Mouse (Mus musculus): ENCODE results near the gene Dnajb1. TPM values are rescaled to one million over a fixed set of nuclear protein-coding genes. Genes with fewer than 3 reads are reported as not detected.
"Not testable (repeated sequence)": the region's sequence is repeated elsewhere in the genome, so short reads cannot be mapped to it uniquely, and the experiment has no call there.

Dnajb1 gene
- polyA plus RNA-seq, 1 experiment from 2014 or later: 26.1 TPM

DNA sequence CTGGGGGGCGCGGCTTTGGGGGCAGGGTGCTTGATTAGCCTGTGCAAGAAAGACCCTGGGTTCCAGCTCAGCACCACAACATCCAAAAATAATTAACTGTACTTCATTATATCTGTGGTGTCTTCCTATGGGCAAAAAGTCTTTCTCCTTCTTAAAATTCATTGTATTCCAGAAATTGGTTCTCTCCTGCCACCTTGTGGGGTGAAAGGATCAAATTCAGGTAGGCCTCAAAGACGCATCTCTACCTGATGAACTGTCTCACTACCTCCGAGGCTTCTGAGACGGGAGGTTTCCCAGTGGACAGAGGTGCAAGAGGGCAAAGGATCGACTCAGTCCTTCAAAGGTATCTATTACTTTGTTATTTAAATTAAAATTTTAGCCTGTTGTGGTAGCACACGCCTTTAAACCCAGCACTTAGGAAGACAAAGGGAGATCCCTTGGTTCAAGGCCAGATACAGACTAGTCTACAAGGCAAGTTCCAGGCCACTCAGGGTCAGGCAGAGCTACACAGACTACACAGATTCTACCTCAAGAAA is 17.4 kb upstream of the Dnajb1 start:
- no peaks in the 10 kb centered on the region for H3K27me3 ChIP-seq (replicated peaks; ENCODE audit: control insufficient read depth, insufficient read depth, low read length)
- no peaks in the 10 kb centered on the region for H3K9me3 ChIP-seq (ENCODE audit: control insufficient read depth)
- peaks cover 7% of the 10 kb centered on the region; the same call in 1 of the 2 replicates for H3K36me3 ChIP-seq (ENCODE audit: control insufficient read depth, insufficient read depth)
- peak; percentile 54 for TF ChIP-seq CTCF (IDR thresholded peaks at IDR 0.05; ENCODE audit: low read depth)
- no peak for ATAC-seq
- no peak overlapping the region for H3K4me2 ChIP-seq (replicated peaks; ENCODE audit: low read depth)
- H3K9ac ChIP-seq (ENCODE audit: low read depth, low read length): no peak overlapping the region
- no peak overlapping the region for H3K4me3 ChIP-seq (ENCODE audit: low read depth, low read length)
- no peak overlapping the region for H3K27ac ChIP-seq (ENCODE audit: low read depth, low read length)
- WGBS: 76% methylated on average over 7 of the region's 7 CpGs
- 0 out of 2 replicates have a peak, but pooled peaks cover 5% of the 10 kb centered on the region for H3K4me1 ChIP-seq (replicated peaks; ENCODE audit: control insufficient read depth, insufficient read depth, low read length)

DNA sequence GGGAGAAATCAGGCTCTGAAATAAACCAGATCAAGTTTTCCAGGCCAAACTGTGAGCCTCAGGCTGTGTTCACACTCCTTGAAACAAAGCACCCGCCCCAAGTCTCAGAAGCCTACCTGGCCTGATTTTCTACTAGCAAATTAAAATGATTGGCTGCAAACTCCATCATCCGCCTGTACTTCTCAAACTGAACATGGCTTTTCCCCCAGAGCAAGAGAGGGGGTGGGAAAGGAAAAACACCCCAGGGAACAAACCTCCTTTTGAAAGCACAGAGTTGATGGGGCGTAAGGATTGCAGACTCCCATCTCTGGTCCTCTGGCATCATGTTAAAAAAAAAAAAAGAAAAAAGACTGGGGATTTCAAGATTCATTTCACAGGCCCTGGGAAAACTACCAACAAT is 15.3 kb upstream of the Dnajb1 start:
- no peak for ATAC-seq
- Histone ChIP-seq H3K27ac (ENCODE audit: low read depth, low read length) (no peak overlapping the region), H3K4me2 (replicated peaks; ENCODE audit: low read depth) (peak overlapping the region; percentile 84), H3K36me3 (ENCODE audit: control insufficient read depth, insufficient read depth) (peaks cover 7% of the 10 kb centered on the region; the same call in 1 of the 2 replicates), H3K27me3 (replicated peaks; ENCODE audit: control insufficient read depth, insufficient read depth, low read length) (no peaks in the 10 kb centered on the region), H3K4me1 (replicated peaks; ENCODE audit: control insufficient read depth, insufficient read depth, low read length) (0 out of 2 replicates have a peak, but pooled peaks cover 5% of the 10 kb centered on the region), H3K4me3 (ENCODE audit: low read depth, low read length) (0 out of 2 replicates have a peak overlapping the region, but pooled peaks have one; percentile 9), H3K9ac (ENCODE audit: low read depth, low read length) (peak overlapping the region; percentile 69; the same call in 1 of the 2 replicates), H3K9me3 (ENCODE audit: control insufficient read depth) (no peaks in the 10 kb centered on the region)
- TF ChIP-seq CTCF (IDR thresholded peaks at IDR 0.05; ENCODE audit: low read depth): no peak
- WGBS: 48% methylated on average over 3 of the region's 3 CpGs

DNA sequence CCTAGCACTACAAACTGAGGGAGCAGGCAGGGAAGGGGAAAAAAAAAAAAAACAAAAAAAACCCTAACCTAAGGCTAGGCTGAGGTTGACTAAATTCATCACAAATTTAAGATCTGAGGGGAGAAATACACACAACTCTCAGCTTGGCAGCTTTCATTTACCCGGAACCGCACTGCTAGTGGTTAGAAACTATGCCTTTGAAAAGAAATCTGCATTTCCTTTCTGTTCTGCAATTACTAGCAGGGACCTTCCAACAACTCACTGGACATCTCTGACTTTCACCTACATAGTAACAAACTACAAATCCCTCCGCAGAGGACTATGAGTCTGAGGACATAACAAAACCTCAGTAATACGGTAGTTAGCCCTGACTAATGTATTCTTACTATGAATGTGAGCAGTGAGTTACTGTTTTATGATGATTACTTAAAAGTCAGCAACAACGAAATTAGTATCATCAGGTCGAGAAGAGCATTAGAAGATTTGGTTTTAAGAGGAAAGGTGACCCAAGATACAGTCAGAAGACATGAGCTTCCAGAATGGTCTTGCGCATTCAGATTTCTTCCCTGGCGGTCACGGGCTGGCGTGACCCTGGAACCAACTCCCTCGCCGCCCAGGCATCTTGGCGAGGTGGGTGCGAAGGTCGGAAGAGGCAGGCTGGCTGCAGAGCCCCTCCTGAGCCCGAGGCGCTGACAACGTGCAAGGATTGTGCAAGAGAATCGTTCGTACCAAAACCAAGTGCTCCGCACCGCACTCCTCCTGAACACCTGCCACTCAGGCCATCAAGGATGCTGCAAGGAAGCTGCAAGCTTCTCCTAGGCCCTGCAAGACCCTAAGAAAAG is 14.4 kb upstream of the Dnajb1 start:
- Histone ChIP-seq H3K9me3 (ENCODE audit: control insufficient read depth) (no peaks in the 10 kb centered on the region), H3K4me2 (replicated peaks; ENCODE audit: low read depth) (peak overlapping the region; percentile 84), H3K36me3 (ENCODE audit: control insufficient read depth, insufficient read depth) (no peaks in the 10 kb centered on the region), H3K4me1 (replicated peaks; ENCODE audit: control insufficient read depth, insufficient read depth, low read length) (0 out of 2 replicates have a peak, but pooled peaks cover 5% of the 10 kb centered on the region), H3K27ac (ENCODE audit: low read depth, low read length) (peak overlapping the region; percentile 57), H3K4me3 (ENCODE audit: low read depth, low read length) (peak overlapping the region; percentile 75), H3K9ac (ENCODE audit: low read depth, low read length) (peak overlapping the region; percentile 69), H3K27me3 (replicated peaks; ENCODE audit: control insufficient read depth, insufficient read depth, low read length) (no peaks in the 10 kb centered on the region)
- TF ChIP-seq CTCF (IDR thresholded peaks at IDR 0.05; ENCODE audit: low read depth): no peak
- ATAC-seq: peak; percentile 60
- 2% methylated on average over 22 of the region's 22 CpGs for WGBS

DNA sequence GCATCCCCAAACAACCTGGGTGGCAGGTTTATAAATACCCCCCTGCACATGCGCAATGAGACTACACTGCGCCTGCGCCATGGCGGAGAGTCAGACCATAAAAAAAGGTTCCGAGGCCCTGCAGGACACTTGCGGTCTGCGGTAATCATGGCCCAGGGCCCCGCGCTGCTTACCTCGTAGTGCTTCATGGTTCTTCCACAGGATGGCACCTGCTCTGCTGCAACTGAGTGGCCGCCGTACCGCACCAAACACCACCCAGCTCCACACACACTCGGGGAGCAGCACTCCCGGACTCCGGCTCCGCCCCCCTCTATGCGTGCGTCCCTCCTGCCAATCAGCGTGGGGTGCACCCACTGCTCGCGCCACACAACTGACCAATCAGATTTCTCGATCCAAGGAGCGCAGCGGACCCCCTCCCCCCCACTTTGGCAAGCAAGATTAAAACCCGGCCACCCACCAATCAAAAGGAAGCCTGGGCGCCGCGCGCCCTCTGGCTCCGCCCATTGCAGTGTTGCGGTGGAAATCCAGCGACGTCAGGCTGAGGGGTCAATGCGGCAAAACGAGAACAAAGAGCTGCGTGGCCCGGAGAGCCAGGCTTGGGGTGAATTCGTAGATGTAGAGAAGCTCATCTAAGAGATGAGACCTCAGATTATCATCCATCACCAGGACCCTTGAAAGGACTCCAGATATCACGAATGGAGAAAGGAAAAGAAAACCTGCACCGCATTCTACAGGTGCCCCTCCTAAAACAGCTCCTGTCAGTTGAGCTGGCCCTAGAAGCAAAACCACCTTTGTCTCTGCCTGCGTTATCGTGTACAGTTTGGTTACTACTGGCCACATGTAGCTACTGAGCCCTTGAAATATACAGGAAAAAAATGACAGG is 13.6 kb upstream of the Dnajb1 start:
- peak overlapping the region; percentile 69 for H3K9ac ChIP-seq (ENCODE audit: low read depth, low read length)
- H3K4me1 ChIP-seq (replicated peaks; ENCODE audit: control insufficient read depth, insufficient read depth, low read length): 0 out of 2 replicates have a peak, but pooled peaks cover 5% of the 10 kb centered on the region
- no peaks in the 10 kb centered on the region for H3K27me3 ChIP-seq (replicated peaks; ENCODE audit: control insufficient read depth, insufficient read depth, low read length)
- 0 out of 2 replicates have a peak, but pooled peaks have one; percentile 15 for TF ChIP-seq CTCF (IDR thresholded peaks at IDR 0.05; ENCODE audit: low read depth)
- no peaks in the 10 kb centered on the region for H3K36me3 ChIP-seq (ENCODE audit: control insufficient read depth, insufficient read depth)
- peak overlapping the region; percentile 57 for H3K27ac ChIP-seq (ENCODE audit: low read depth, low read length)
- ATAC-seq: peak; percentile 96
- H3K9me3 ChIP-seq (ENCODE audit: control insufficient read depth): no peaks in the 10 kb centered on the region
- under 1% methylated on average over 43 of the region's 43 CpGs for WGBS
- H3K4me2 ChIP-seq (replicated peaks; ENCODE audit: low read depth): peak overlapping the region; percentile 84
- peak overlapping the region; percentile 75 for H3K4me3 ChIP-seq (ENCODE audit: low read depth, low read length)

DNA sequence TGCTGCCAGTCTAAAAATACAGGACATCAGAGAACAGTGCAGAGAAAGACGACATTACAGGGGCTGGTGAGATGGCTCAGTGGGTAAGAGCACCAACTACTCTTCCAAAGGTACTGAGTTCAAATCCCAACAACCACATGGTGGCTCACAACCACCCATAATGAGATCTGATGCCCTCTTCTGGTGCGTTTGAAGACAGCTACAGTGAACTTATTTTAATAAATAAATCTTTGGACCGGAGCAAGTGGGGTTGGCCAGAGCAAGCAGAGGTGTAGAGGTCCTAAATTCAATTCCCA is 13.0 kb upstream of the Dnajb1 start:
- peak; percentile 49 for TF ChIP-seq CTCF (IDR thresholded peaks at IDR 0.05; ENCODE audit: low read depth)
- Histone ChIP-seq H3K27ac (ENCODE audit: low read depth, low read length) (peak overlapping the region; percentile 57), H3K4me2 (replicated peaks; ENCODE audit: low read depth) (peak overlapping the region; percentile 84), H3K4me3 (ENCODE audit: low read depth, low read length) (peak overlapping the region; percentile 75)
- not testable (repeated sequence) for H3K9me3 ChIP-seq (ENCODE audit: control insufficient read depth); H3K9ac ChIP-seq (ENCODE audit: low read depth, low read length); H3K4me1 ChIP-seq (replicated peaks; ENCODE audit: control insufficient read depth, insufficient read depth, low read length); ATAC-seq; H3K36me3 ChIP-seq (ENCODE audit: control insufficient read depth, insufficient read depth); H3K27me3 ChIP-seq (replicated peaks; ENCODE audit: control insufficient read depth, insufficient read depth, low read length)
- WGBS: 49% methylated on average over 3 of the region's 3 CpGs

DNA sequence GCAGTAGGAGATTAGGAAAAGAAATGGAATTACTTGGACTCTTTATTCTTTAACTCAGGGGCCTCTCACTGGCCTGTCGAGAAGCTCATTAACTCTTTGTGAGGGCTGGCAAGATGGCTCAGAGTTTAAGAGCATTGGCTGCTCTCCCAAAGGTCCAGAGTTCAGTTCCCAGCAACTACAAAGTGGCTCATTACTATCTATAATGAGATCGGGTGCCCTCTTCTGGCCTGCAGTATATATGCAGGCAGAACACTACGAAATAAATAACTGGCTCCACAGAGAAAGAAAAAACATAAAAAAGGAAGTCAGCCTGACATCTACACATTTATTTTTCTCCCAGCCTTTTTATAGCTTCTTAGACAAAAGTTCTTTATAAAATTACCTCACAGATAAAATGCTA is 11.6 kb upstream of the Dnajb1 start:
- H3K9ac ChIP-seq (ENCODE audit: low read depth, low read length): no peak overlapping the region
- WGBS: 17% methylated on average over 3 of the region's 3 CpGs
- no peak for ATAC-seq
- H3K36me3 ChIP-seq (ENCODE audit: control insufficient read depth, insufficient read depth): no peaks in the 10 kb centered on the region
- TF ChIP-seq CTCF (IDR thresholded peaks at IDR 0.05; ENCODE audit: low read depth): peak; percentile 69
- no peak overlapping the region for H3K4me2 ChIP-seq (replicated peaks; ENCODE audit: low read depth)
- 0 out of 2 replicates have a peak, but pooled peaks cover 5% of the 10 kb centered on the region for H3K4me1 ChIP-seq (replicated peaks; ENCODE audit: control insufficient read depth, insufficient read depth, low read length)
- H3K27ac ChIP-seq (ENCODE audit: low read depth, low read length): no peak overlapping the region
- H3K27me3 ChIP-seq (replicated peaks; ENCODE audit: control insufficient read depth, insufficient read depth, low read length): no peaks in the 10 kb centered on the region
- no peak overlapping the region for H3K4me3 ChIP-seq (ENCODE audit: low read depth, low read length)
- H3K9me3 ChIP-seq (ENCODE audit: control insufficient read depth): no peaks in the 10 kb centered on the region

Measured in intestine, postnatal 0 days (tissue).